10 mouse cellular contexts compared by ENCODE assay signal in genomic region chr9:64498929-64499328, GRCm38 (mm10).
A peak's percentile ranks its signal among the peaks of the same experiment; 100 is the strongest.
DNase-seq lines count a peak whose midpoint lies in the region; ATAC-seq and TF ChIP-seq lines count a peak whose summit lies in the region.
"Had no signal": no experiment of that assay in that cellular context is flagged by ENCODE, and none has a peak within 500 bp of the region (broad histone marks: within the 10 kb centered on the region; RNA-seq: fewer than 3 reads in every experiment).

No protein-coding gene starts in this region.

- peak; percentile 11 for DNase-seq in heart, adult 8-10 months (ENCODE audit: low spot score)
- no peak for DNase-seq in heart, adult 11 months
- peak; percentile 53 for DNase-seq in adrenal gland, adult 2 months
- DNase-seq in brain, embryonic 14.5 days (ENCODE audit: low read depth), result peak; percentile 92
- peak; percentile 5 for DNase-seq in layer of hippocampus, adult 9-10 months (ENCODE audit: low spot score)
- no peak for DNase-seq in spleen, postnatal 14 days (ENCODE audit: low spot score in 2 of 2)
- no peak for DNase-seq in kidney, postnatal 36 days
- DNase-seq: retina, postnatal 1 day had no signal

- no peak for TF ChIP-seq POLR2A in brain, embryonic 14.5 days (IDR thresholded peaks at IDR 0.05; ENCODE audit: borderline replicate concordance, extremely low read depth, insufficient read depth, insufficient read length, poor library complexity, severe bottlenecking)

- TF ChIP-seq CTCF in brain, embryonic 14.5 days (IDR thresholded peaks at IDR 0.05; ENCODE audit: borderline replicate concordance, extremely low read depth, insufficient read depth, insufficient read length), result no peak

- ATAC-seq in monocyte, adult 5-6 weeks (replicated peaks; ENCODE audit: insufficient number of reproducible peaks, low FRiP score, low TSS enrichment, poor library complexity, severe bottlenecking), result no peak
- ATAC-seq: inflammation-experienced regulatory T-cells, adult 6 months had no signal

Comparison
In these comparisons a context has a peak if more than half of its experiments do, and no peak if none do; other contexts are left out.
1. DNase-seq: peak in heart, adult 8-10 months (single experiment), adrenal gland, adult 2 months (single experiment), brain, embryonic 14.5 days (single experiment) and layer of hippocampus, adult 9-10 months (single experiment); none in heart, adult 11 months (single experiment), spleen, postnatal 14 days (0 of 2) and kidney, postnatal 36 days (0 of 2).